Mouse (Mus musculus): ENCODE results near the gene Fam198b. TPM values are rescaled to one million over a fixed set of nuclear protein-coding genes. Genes with fewer than 3 reads are reported as not detected.

Gene Fam198b
- 10 to 100 TPM in 7 of 26 experiments, 1 to 10 TPM in 15, under 1 TPM in 4; 0.60 to 42.3 (median 4.2) TPM for total RNA-seq (2018; cell fraction: chromatin; rRNA removed)
- total RNA-seq (2018; cell fraction: cytosol; rRNA removed) = 10 to 100 TPM in 14 of 26 experiments, 1 to 10 TPM in 12; 6.5 to 36.9 (median 14.3) TPM
- total RNA-seq (2018; cell fraction: nucleus; rRNA removed) = 10 to 100 TPM in 13 of 26 experiments, 1 to 10 TPM in 13; 3.4 to 48.4 (median 9.7) TPM
- polyA plus RNA-seq (2018) = 16.9 to 30.2 TPM (median 26.1 TPM) in 3 replicates

GRCm38 (mm10) chr3:79884305-79884704, at the start of gene Fam198b:
Gene Fam198b (plus strand): TSS chr3:79884533.
- WGBS (ENCODE audit: missing documents) = 52% methylated on average over 5 of the region's 5 CpGs
- peak within 1 kb of the TSS; percentile 94 for H3K27ac ChIP-seq
- peaks cover 32% of the 10 kb centered on the region for H3K79me2 ChIP-seq (ENCODE audit: inconsistent target)
- H3K4me3 ChIP-seq (ENCODE audit: inconsistent target) = peak within 1 kb of the TSS; percentile 84
- H3K36me3 ChIP-seq (ENCODE audit: inconsistent target) = no peaks in the 10 kb centered on the region

GRCm38 (mm10) chr3:79838751-79839150, 45.6 kb upstream of the Fam198b start:
- no peak overlapping the region for H3K27ac ChIP-seq
- H3K4me3 ChIP-seq (ENCODE audit: inconsistent target) = no peak overlapping the region
- WGBS (ENCODE audit: missing documents) = 49% methylated on average over 6 of the region's 6 CpGs
- peaks cover 43% of the 10 kb centered on the region for H3K36me3 ChIP-seq (ENCODE audit: inconsistent target)
- peaks cover 17% of the 10 kb centered on the region for H3K79me2 ChIP-seq (ENCODE audit: inconsistent target)

GRCm38 (mm10) chr3:79841475-79841874, 42.9 kb upstream of the Fam198b start:
- peak overlapping the region; percentile 64 for H3K4me3 ChIP-seq (ENCODE audit: inconsistent target)
- 0 out of 2 replicates have a peak, but pooled peaks cover 19% of the 10 kb centered on the region for H3K36me3 ChIP-seq (ENCODE audit: inconsistent target)
- WGBS (ENCODE audit: missing documents) = 78% methylated on average over 6 of the region's 6 CpGs
- peaks cover 17% of the 10 kb centered on the region for H3K79me2 ChIP-seq (ENCODE audit: inconsistent target)
- peak overlapping the region; percentile 96 for H3K27ac ChIP-seq

DNA sequence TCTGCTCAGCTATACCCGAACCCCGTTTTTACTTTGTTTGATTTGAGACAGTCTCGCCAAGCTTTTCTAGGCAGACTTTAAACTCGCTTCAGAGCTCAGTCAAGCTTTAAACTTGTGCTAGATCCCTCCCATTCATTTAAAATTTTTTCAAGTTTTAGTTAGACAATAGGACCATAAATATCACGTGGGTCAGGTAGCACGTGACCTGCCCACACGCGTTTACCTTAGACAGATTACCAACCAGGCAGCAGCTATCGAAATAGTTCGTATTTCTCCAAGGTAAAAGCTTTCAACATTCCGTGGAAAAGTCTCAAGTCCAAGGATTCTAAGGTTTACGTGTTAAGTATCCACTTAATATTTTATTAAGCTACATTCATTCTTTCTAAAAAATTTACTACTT, 42.2 kb upstream of the Fam198b start:
- WGBS (ENCODE audit: missing documents) = 5% methylated on average over 12 of the region's 12 CpGs
- 0 out of 2 replicates have a peak, but pooled peaks cover 13% of the 10 kb centered on the region for H3K36me3 ChIP-seq (ENCODE audit: inconsistent target)
- H3K27ac ChIP-seq = peak overlapping the region; percentile 96
- H3K4me3 ChIP-seq (ENCODE audit: inconsistent target) = peak overlapping the region; percentile 64
- peaks cover 17% of the 10 kb centered on the region for H3K79me2 ChIP-seq (ENCODE audit: inconsistent target)

DNA sequence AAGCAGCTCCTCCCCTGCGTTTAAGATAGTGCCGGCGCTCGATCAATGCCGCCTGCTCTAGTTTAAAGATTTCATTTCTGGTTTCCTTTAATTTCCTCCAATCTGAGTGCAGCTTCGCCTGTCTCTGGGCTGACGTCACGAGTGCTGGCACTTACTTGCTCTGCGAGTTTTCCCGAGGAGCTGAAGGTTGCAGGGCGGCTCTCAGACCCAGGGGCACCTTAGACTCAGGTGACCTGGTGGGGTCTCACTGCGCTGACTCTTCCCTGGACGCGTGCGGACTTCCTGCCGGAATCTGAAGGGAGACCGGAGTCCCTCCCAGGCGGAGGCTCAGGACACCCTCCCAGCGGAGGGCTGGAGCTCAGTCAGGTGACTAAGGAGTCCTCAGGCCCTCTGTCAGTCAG, 41.7 kb upstream of the Fam198b start:
- Histone ChIP-seq H3K36me3 (ENCODE audit: inconsistent target) (0 out of 2 replicates have a peak, but pooled peaks cover 9% of the 10 kb centered on the region), H3K4me3 (ENCODE audit: inconsistent target) (peak overlapping the region; percentile 64), H3K79me2 (ENCODE audit: inconsistent target) (peaks cover 17% of the 10 kb centered on the region), H3K27ac (peak overlapping the region; percentile 96)
- under 1% methylated on average over 18 of the region's 19 CpGs for WGBS (ENCODE audit: missing documents)

- no peak overlapping the region for H3K4me3 ChIP-seq (ENCODE audit: inconsistent target)
- no peaks in the 10 kb centered on the region for H3K36me3 ChIP-seq (ENCODE audit: inconsistent target)
- WGBS (ENCODE audit: missing documents) = 68% methylated on average over 9 of the region's 9 CpGs
These were observed 40.3 kb upstream of the Fam198b start for GRCm38 (mm10) chr3:79843999-79844398.

GRCm38 (mm10) chr3:79846633-79847032, 37.7 kb upstream of the Fam198b start:
- WGBS (ENCODE audit: missing documents) = 36% methylated on average over 5 of the region's 5 CpGs
- Histone ChIP-seq H3K27ac (no peak overlapping the region), H3K4me3 (ENCODE audit: inconsistent target) (no peak overlapping the region), H3K79me2 (ENCODE audit: inconsistent target) (peaks cover 3% of the 10 kb centered on the region), H3K36me3 (ENCODE audit: inconsistent target) (no peaks in the 10 kb centered on the region)

More at GRCm38 (mm10) chr3:79843999-79844398, 40.3 kb upstream of the Fam198b start:
- H3K79me2 ChIP-seq (ENCODE audit: inconsistent target) = peaks cover 17% of the 10 kb centered on the region
- peak overlapping the region; percentile 96 for H3K27ac ChIP-seq

- H3K36me3 ChIP-seq (ENCODE audit: inconsistent target) = no peaks in the 10 kb centered on the region
- no peak overlapping the region for H3K4me3 ChIP-seq (ENCODE audit: inconsistent target)
- no peaks in the 10 kb centered on the region for H3K79me2 ChIP-seq (ENCODE audit: inconsistent target)
- no peak overlapping the region for H3K27ac ChIP-seq
- WGBS (ENCODE audit: missing documents) = 58% methylated on average over 3 of the region's 4 CpGs
These were observed 35.5 kb upstream of the Fam198b start for GRCm38 (mm10) chr3:79848841-79849240.

GRCm38 (mm10) chr3:79849621-79850020, 34.7 kb upstream of the Fam198b start:
- Histone ChIP-seq H3K36me3 (ENCODE audit: inconsistent target) (no peaks in the 10 kb centered on the region), H3K4me3 (ENCODE audit: inconsistent target) (no peak overlapping the region), H3K79me2 (ENCODE audit: inconsistent target) (no peaks in the 10 kb centered on the region), H3K27ac (peak overlapping the region; percentile 31)
- WGBS (ENCODE audit: missing documents) = 74% methylated on average over 2 of the region's 2 CpGs

DNA sequence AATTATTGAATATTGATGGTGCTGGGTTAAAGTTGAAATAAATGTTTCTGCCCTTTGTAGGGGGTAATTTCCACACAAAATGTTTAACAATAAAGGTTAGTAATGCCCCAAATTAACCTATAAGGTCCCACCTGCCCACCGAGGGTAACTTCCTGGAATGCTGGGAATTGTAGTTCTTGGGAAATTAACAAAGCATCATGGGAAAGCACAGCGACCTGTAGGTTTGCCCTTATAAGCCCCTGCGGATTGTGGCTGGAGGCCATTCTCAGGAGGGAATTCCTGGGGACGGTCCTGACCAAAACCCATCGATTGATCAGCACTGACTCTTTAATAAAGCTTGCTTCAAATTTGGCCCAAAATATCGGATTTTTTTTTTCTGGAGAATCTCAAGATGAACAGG, 33.7 kb upstream of the Fam198b start:
- Histone ChIP-seq H3K36me3 (ENCODE audit: inconsistent target) (no peaks in the 10 kb centered on the region), H3K4me3 (ENCODE audit: inconsistent target) (no peak overlapping the region), H3K79me2 (ENCODE audit: inconsistent target) (no peaks in the 10 kb centered on the region), H3K27ac (no peak overlapping the region)
- WGBS (ENCODE audit: missing documents) = 79% methylated on average over 6 of the region's 6 CpGs

DNA sequence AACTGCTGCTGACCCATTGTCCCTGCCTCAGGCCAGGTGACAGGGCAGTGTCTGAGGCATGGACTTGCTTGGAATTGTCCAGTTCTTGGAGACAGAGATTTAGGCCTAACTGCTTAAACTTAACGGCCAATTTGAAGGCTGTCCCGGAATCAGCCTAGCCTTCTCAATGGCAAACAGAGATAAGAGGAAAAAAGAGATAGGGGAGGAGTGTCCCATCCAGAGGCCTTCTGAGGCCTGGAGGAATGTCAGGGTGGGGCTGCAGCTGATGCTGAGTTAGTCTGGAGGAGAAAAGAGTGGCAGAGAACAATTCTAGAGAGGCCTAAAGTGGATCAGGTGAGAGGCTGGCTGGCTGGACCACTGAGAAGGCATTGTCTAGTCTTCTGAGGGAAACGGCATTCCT, 32.2 kb upstream of the Fam198b start:
- H3K4me3 ChIP-seq (ENCODE audit: inconsistent target) = no peak overlapping the region
- H3K79me2 ChIP-seq (ENCODE audit: inconsistent target) = no peaks in the 10 kb centered on the region
- H3K27ac ChIP-seq = peak overlapping the region; percentile 36; the same call in 1 of the 2 replicates
- WGBS (ENCODE audit: missing documents) = 100% methylated on average over 3 of the region's 3 CpGs
- H3K36me3 ChIP-seq (ENCODE audit: inconsistent target) = no peaks in the 10 kb centered on the region

- H3K36me3 ChIP-seq (ENCODE audit: inconsistent target) = no peaks in the 10 kb centered on the region
- no peaks in the 10 kb centered on the region for H3K79me2 ChIP-seq (ENCODE audit: inconsistent target)
- 29% methylated on average over 8 of the region's 8 CpGs for WGBS (ENCODE audit: missing documents)
- H3K27ac ChIP-seq = peak within 1 kb of the TSS; percentile 36; the same call in 1 of the 2 replicates
- no peak within 1 kb of the TSS for H3K4me3 ChIP-seq (ENCODE audit: inconsistent target)
These were observed 31.6 kb upstream of the Fam198b start, which contains the start of gene Tmem144 for GRCm38 (mm10) chr3:79852654-79853166. Gene Tmem144 (minus strand): TSS chr3:79852773.

- H3K79me2 ChIP-seq (ENCODE audit: inconsistent target) = no peaks in the 10 kb centered on the region
- no peak overlapping the region for H3K27ac ChIP-seq
- H3K4me3 ChIP-seq (ENCODE audit: inconsistent target) = no peak overlapping the region
- H3K36me3 ChIP-seq (ENCODE audit: inconsistent target) = no peaks in the 10 kb centered on the region
- WGBS (ENCODE audit: missing documents) = 91% methylated on average over 5 of the region's 5 CpGs
These were observed 26.6 kb upstream of the Fam198b start for GRCm38 (mm10) chr3:79857780-79858179.

DNA sequence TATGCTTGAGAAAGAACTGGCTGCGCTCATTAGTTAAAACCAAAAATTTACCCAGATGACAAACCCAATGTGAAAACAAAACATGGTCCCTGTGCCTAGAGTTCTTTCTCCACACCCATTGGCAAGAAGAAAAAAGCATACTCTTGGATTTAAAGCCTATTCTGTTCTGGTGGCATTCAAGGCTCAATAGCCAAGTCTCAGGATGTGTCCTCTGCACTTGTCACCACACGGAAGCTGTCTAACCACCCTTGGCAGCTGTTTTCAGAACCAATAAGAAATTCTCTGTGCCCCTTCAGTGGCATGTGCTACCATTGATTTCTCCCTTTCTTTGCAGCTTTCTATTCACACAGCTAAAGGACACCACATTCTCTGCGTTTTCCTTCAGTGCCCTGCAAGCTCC, 26.1 kb upstream of the Fam198b start:
- Histone ChIP-seq H3K4me3 (ENCODE audit: inconsistent target) (no peak overlapping the region), H3K27ac (no peak overlapping the region), H3K79me2 (ENCODE audit: inconsistent target) (no peaks in the 10 kb centered on the region), H3K36me3 (ENCODE audit: inconsistent target) (no peaks in the 10 kb centered on the region)
- 85% methylated on average over 3 of the region's 3 CpGs for WGBS (ENCODE audit: missing documents)

DNA sequence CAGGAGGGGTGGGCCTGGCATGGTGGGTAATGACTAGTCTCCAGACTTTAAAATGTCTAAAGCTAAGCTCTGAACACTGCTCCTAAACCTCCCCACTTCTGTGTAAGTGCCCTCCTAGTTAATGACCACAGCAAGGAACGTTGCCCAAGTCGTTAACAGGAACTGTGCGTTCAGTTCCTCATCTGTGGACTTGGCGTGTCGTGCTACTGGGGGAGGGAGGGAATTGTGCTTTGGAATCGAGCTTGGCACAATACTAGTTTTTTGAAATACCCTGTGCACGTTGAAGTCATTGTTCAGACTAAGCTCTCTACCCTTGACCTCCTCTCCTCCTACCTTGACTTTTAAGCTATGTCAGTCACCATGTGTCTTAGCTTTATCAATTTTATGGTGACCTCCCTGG, 19.5 kb upstream of the Fam198b start:
- no peaks in the 10 kb centered on the region for H3K79me2 ChIP-seq (ENCODE audit: inconsistent target)
- H3K4me3 ChIP-seq (ENCODE audit: inconsistent target) = no peak overlapping the region
- H3K27ac ChIP-seq = peak overlapping the region; percentile 96
- H3K36me3 ChIP-seq (ENCODE audit: inconsistent target) = no peaks in the 10 kb centered on the region
- 2% methylated on average over 7 of the region's 7 CpGs for WGBS (ENCODE audit: missing documents)

Measured in macrophage (primary cell).